Mouse (Mus musculus) CH12.LX (cell line): ENCODE data around the gene Dnph1. TPM values are rescaled to one million over a fixed set of nuclear protein-coding genes. Genes with fewer than 3 reads are reported as not detected.

ENCODE experiments used
- DNase-seq: peaks from one replicate; pipeline ENCODE4 v3.0.0-alpha.2; 2013; ENCODE audit errors: extremely low read depth
- H3K27ac ChIP-seq: 2 replicates; pipeline ENCODE4 v1.5.1; 2012; ENCODE audit warnings: low read depth, mild to moderate bottlenecking, control low read depth, moderate library complexity; ENCODE audit not compliant: insufficient read depth
- H3K27me3 ChIP-seq: replicated peaks from 2 replicates; pipeline ENCODE3; 2012; ENCODE audit warnings: inconsistent platforms
- H3K36me3 ChIP-seq, 2 experiments: replicated peaks in 1 of 2; 2 replicates each; pipeline versions ENCODE3 to v1.6.1; 2012; ENCODE audit warnings: inconsistent platforms in 1 of 2, low read length in 1 of 2, mild to moderate bottlenecking in 1 of 2, mixed read lengths in 1 of 2, moderate library complexity in 1 of 2; ENCODE audit not compliant: control insufficient read depth in 1 of 2, insufficient read depth in 1 of 2
- H3K4me1 ChIP-seq, 2 experiments: 2 replicates each; pipeline ENCODE4 v1.6.1; 2012; ENCODE audit warnings: inconsistent platforms in 1 of 2, moderate library complexity in 1 of 2; ENCODE audit not compliant: insufficient read depth in 2 of 2, control insufficient read depth in 1 of 2
- H3K4me2 ChIP-seq: 2 replicates; pipeline ENCODE4 v1.6.1; 2012; ENCODE audit warnings: low read depth, mild to moderate bottlenecking, control low read depth; ENCODE audit not compliant: poor library complexity, insufficient read depth, severe bottlenecking
- H3K4me3 ChIP-seq, 3 experiments: fragments of 150-350 bp in 1 of 3; sonication (generic) in 1 of 3; replicated peaks in 1 of 3; 2 replicates each; pipeline versions ENCODE3 to v1.5.1; 2011 to 2012; ENCODE audit warnings: low read depth in 2 of 3, low read length in 2 of 3, mild to moderate bottlenecking in 2 of 3, moderate library complexity in 2 of 3, control low read depth in 1 of 3, improper control_type of control experiment in 1 of 3, inconsistent platforms in 1 of 3, mixed read lengths in 1 of 3; ENCODE audit not compliant: poor library complexity in 1 of 3
- H3K79me2 ChIP-seq: replicated peaks from 2 replicates; pipeline ENCODE4 v1.6.1; 2012; ENCODE audit warnings: mild to moderate bottlenecking, moderate library complexity; ENCODE audit not compliant: control insufficient read depth, poor library complexity, insufficient read depth, severe bottlenecking; ENCODE audit errors: extremely low read depth
- H3K9ac ChIP-seq: 2 replicates; pipeline ENCODE4 v1.6.1; 2012; ENCODE audit warnings: low read depth, mild to moderate bottlenecking, control low read depth, moderate library complexity; ENCODE audit not compliant: insufficient read depth
- H3K9me3 ChIP-seq: replicated peaks from 2 replicates; pipeline ENCODE3; 2012; ENCODE audit warnings: low read length, inconsistent platforms, mixed read lengths
- BHLHE40 ChIP-seq: IDR thresholded peaks from 2 replicates; pipeline ENCODE4 v1.6.1; 2011; ENCODE audit warnings: mild to moderate bottlenecking, low read depth, low read length, improper control_type of control experiment
- CHD2 ChIP-seq: IDR thresholded peaks from 2 replicates; pipeline ENCODE4 v1.6.1; 2011; ENCODE audit warnings: low read length, improper control_type of control experiment
- CTCF ChIP-seq, 2 experiments: IDR thresholded peaks in 1 of 2; conservative IDR thresholded peaks in 1 of 2; 2 replicates each; pipeline ENCODE4 v1.5.1; 2011 to 2012; ENCODE audit warnings: low read depth in 2 of 2, low read length in 2 of 2, improper control_type of control experiment in 1 of 2, inconsistent platforms in 1 of 2, mild to moderate bottlenecking in 1 of 2, moderate library complexity in 1 of 2
- ETS1 ChIP-seq: conservative IDR thresholded peaks from 2 replicates; pipeline ENCODE4 v1.6.1; 2012; ENCODE audit warnings: low read depth, mild to moderate bottlenecking, inconsistent platforms, low read length, improper control_type of control experiment, moderate library complexity
- JUND ChIP-seq: conservative IDR thresholded peaks from 2 replicates; pipeline ENCODE4 v1.6.1; 2011; ENCODE audit warnings: low read depth, low read length, improper control_type of control experiment
- KAT2A ChIP-seq: IDR thresholded peaks from 2 replicates; pipeline ENCODE4 v1.6.1; 2012; ENCODE audit warnings: low read length, improper control_type of control experiment, inconsistent platforms; ENCODE audit not compliant: insufficient replicate concordance
- NELFE ChIP-seq: IDR thresholded peaks from 2 replicates; pipeline ENCODE4 v1.6.1; 2011; ENCODE audit warnings: low read depth, low read length, improper control_type of control experiment
- PAX5 ChIP-seq: IDR thresholded peaks from 2 replicates; pipeline ENCODE4 v1.6.1; 2012; ENCODE audit warnings: low read length, inconsistent platforms, mixed read lengths
- RAD21 ChIP-seq: IDR thresholded peaks from 2 replicates; pipeline ENCODE4 v1.6.1; 2011; ENCODE audit warnings: low read depth, mild to moderate bottlenecking, low read length, improper control_type of control experiment, moderate library complexity
- SIN3A ChIP-seq: IDR thresholded peaks from 2 replicates; pipeline ENCODE4 v1.6.1; 2012; ENCODE audit warnings: low read length, improper control_type of control experiment, inconsistent platforms
- SMC3 ChIP-seq: IDR thresholded peaks from 2 replicates; pipeline ENCODE4 v1.6.1; 2011; ENCODE audit warnings: low read depth, low read length, improper control_type of control experiment
- USF2 ChIP-seq: conservative IDR thresholded peaks from 2 replicates; pipeline ENCODE4 v1.6.1; 2011; ENCODE audit warnings: low read depth, low read length, improper control_type of control experiment
- ZC3H11A ChIP-seq: IDR thresholded peaks from 2 replicates; pipeline ENCODE4 v1.6.1; 2012; ENCODE audit warnings: low read depth, mild to moderate bottlenecking, inconsistent platforms, low read length, improper control_type of control experiment
- dilution Hi-C: fragments of 300-500 bp; cut with MboI; formaldehyde crosslinking; loops from 2 replicates; pipeline ENCODE4 v1.14.3; 2020; ENCODE audit warnings: low sequenced_read_pairs; ENCODE audit not compliant: extremely low pct_unique_long_range_greater_than_20kb, extremely low pct_ligation_motif_present
- in situ Hi-C: fragments of 300-500 bp; cut with MboI; formaldehyde crosslinking; loops from 3 replicates; pipeline ENCODE4 v1.14.3; 2019; ENCODE audit warnings: low sequenced_read_pairs, low pct_ligation_motif_present, low pct_unique_long_range_greater_than_20kb, mixed read lengths
- polyA plus RNA-seq: library from polyadenylated mRNA; unstranded; fragments of >175 nt; gene quantifications from 2 replicates; pipeline ENCODE4 v1.2.1, GENCODE M21; 2012; ENCODE audit warnings: low read depth; ENCODE audit not compliant: insufficient read length
- total RNA-seq, 2 experiments: library from RNA; depleted of rRNA; stranded (reverse); fragments of 300-350 nt in 1 of 2; fragments of >200 nt in 1 of 2; gene quantifications; 2 replicates each; pipeline ENCODE4 v1.2.3; 2012 to 2014

Gene Dnph1
- total and polyA plus RNA-seq, 3 experiments, result 18.5 to 30.2 (median 28.4) TPM

GRCm38 (mm10) chr17:46525579-46526307, 29.2 kb downstream of the Dnph1 start:
- Histone ChIP-seq H3K27me3 (peaks cover 2% of the 10 kb centered on the region), H3K4me2 (no peak overlapping the region), H3K4me1 (0 out of 4 replicates have a peak, but pooled peaks cover 0 to 4% of the 10 kb centered on the region in 2 experiments), H3K9ac (no peak overlapping the region), H3K4me3 (no peak overlapping the region), H3K36me3 (no peaks in the 10 kb centered on the region), H3K27ac (no peak overlapping the region)
- in situ Hi-C loops, result no loop called here
- TF ChIP-seq BHLHE40 (no peak), KAT2A (no peak), ETS1 (no peak), SMC3 (peak; percentile 94), SIN3A (no peak), CTCF (conservative IDR thresholded peaks at IDR 0.05 in 1 of 2, IDR thresholded peaks at IDR 0.05 in 1 of 2; ENCODE audit: low read depth in 2 of 2, low read length in 2 of 2) (peak; percentile 65 to 89; a peak in 3 of 4 replicates), CHD2 (no peak), USF2 (no peak), ZC3H11A (0 out of 2 replicates have a peak, but pooled peaks have one; percentile 10), RAD21 (peak; percentile 61), NELFE (no peak)
- TF ChIP-seq, all 38 proteins: peak for 4
- dilution Hi-C loops, result no loop called here
- peak; percentile 57 for DNase-seq
- no peaks in the 10 kb centered on the region for H3K9me3 ChIP-seq
- no peaks in the 10 kb centered on the region for H3K79me2 ChIP-seq

GRCm38 (mm10) chr17:46543661-46544060, 47.1 kb downstream of the Dnph1 start:
- Histone ChIP-seq H3K9ac (no peak overlapping the region), H3K36me3 (peaks cover 4 to 27% of the 10 kb centered on the region in 2 experiments), H3K79me2 (no peaks in the 10 kb centered on the region), H3K4me1 (no peaks in the 10 kb centered on the region), H3K4me3 (no peak overlapping the region), H3K9me3 (no peaks in the 10 kb centered on the region), H3K4me2 (no peak overlapping the region), H3K27ac (no peak overlapping the region), H3K27me3 (no peaks in the 10 kb centered on the region)
- DNase-seq, result no peak
- in situ Hi-C loops (no loop called here), dilution Hi-C loops (no loop called here)
- TF ChIP-seq PAX5, result no peak
- no peak for TF ChIP-seq JUND
